Mouse (Mus musculus) gastrocnemius, adult 18-20 months (tissue): ENCODE data around the gene Ddx39. TPM values are rescaled to one million over a fixed set of nuclear protein-coding genes. Genes with fewer than 3 reads are reported as not detected.

Experiments used
- DNase-seq: peaks from one replicate; pipeline ENCODE4 v3.0.0; 2021; ENCODE audit warnings: low spot score
- long read RNA-seq, 2 experiments: library from polyadenylated mRNA; stranded (forward); transcript quantifications; one replicate each; pipeline ENCODE4 v2.0.0; 2021
- total RNA-seq, 2 experiments: library from RNA; stranded (reverse); gene quantifications; 2 replicates each; pipeline ENCODE4 v1.2.3; 2021

The Ddx39 gene
- 10 to 100 TPM; 10.0 to 11.1 TPM for total RNA-seq
- long read RNA-seq, experiment 1, transcript Ddx39-201 (11 exons, 1,656 nt) = major isoform, 33 of 37 reads
- long read RNA-seq, experiment 1, partial matches to known transcripts = 1 of 37 reads
- long read RNA-seq, experiment 1, other reads (novel, unspliced or antisense) = 3 of 37 reads
- long read RNA-seq, experiment 2, transcript Ddx39-201 (11 exons, 1,656 nt) = major isoform, 12 of 16 reads
- long read RNA-seq, experiment 2, partial matches to known transcripts = 0 of 16 reads
- long read RNA-seq, experiment 2, other reads (novel, unspliced or antisense) = 3 of 16 reads

- DNase-seq = peak; percentile 98
Observed at GRCm38 (mm10) chr8:83715031-83715690, at the start of gene Ddx39. Ddx39 (plus strand) TSS chr8:83715177.

GRCm38 (mm10) chr8:83665969-83666865 is 48.8 kb upstream of the Ddx39 start, which contains the start of gene Ptger1:
Ptger1 (plus strand) TSS chr8:83666678.
- DNase-seq = peak; percentile 53

GRCm38 (mm10) chr8:83666866-83667234 is 48.1 kb upstream of the Ddx39 start:
- no peak for DNase-seq

- no peak for DNase-seq
Observed at GRCm38 (mm10) chr8:83667526-83667925, 47.5 kb upstream of the Ddx39 start.

GRCm38 (mm10) chr8:83668010-83668916 is 46.7 kb upstream of the Ddx39 start:
- DNase-seq = peak; percentile 40

- no peak for DNase-seq
Observed at GRCm38 (mm10) chr8:83669013-83669412, 46.0 kb upstream of the Ddx39 start.

GRCm38 (mm10) chr8:83672936-83673335 is 42.0 kb upstream of the Ddx39 start:
- no peak for DNase-seq

GRCm38 (mm10) chr8:83674497-83674896 is 40.5 kb upstream of the Ddx39 start:
- no peak for DNase-seq

- DNase-seq = no peak
Observed at GRCm38 (mm10) chr8:83679866-83680265, 35.1 kb upstream of the Ddx39 start.

- no peak for DNase-seq
Observed at GRCm38 (mm10) chr8:83680603-83681002, 34.4 kb upstream of the Ddx39 start.

- no peak for DNase-seq
Observed at GRCm38 (mm10) chr8:83681099-83681498, 33.9 kb upstream of the Ddx39 start.

- no peak for DNase-seq
Observed at GRCm38 (mm10) chr8:83684517-83684916, 30.5 kb upstream of the Ddx39 start.

- DNase-seq = no peak
Observed at GRCm38 (mm10) chr8:83689264-83689663, 25.7 kb upstream of the Ddx39 start.

- no peak for DNase-seq
Observed at GRCm38 (mm10) chr8:83693609-83694236, 21.3 kb upstream of the Ddx39 start.

- no peak for DNase-seq
Observed at GRCm38 (mm10) chr8:83694369-83695160, 20.4 kb upstream of the Ddx39 start.

- no peak for DNase-seq
Observed at GRCm38 (mm10) chr8:83695351-83696106, 19.4 kb upstream of the Ddx39 start.

GRCm38 (mm10) chr8:83697374-83698220 is 17.4 kb upstream of the Ddx39 start:
- DNase-seq = peak; percentile 42

GRCm38 (mm10) chr8:83698291-83698660 is 16.7 kb upstream of the Ddx39 start:
- peak; percentile 22 for DNase-seq
